Mouse (Mus musculus): ENCODE results near the gene Fggy.

DNA sequence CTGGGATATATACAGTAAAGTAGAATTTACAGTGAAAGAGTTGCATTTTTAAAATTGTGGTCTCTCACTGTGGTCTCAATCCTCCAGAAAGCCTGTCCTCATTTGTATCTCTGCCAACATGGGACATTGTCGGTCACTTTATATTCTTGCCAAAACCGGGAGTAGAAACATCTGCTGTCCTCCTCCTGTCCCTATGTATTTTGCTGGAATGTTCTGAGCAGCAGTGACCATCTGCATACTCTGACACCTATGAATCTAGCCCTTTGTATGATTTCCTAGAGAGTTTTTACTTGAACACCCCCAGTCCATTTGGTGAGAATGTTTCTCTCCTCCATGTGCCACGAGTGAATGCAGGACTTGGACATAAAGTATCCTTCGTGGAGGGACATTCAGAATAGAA, 318.6 kb downstream of the Fggy start:
- no peak for TF ChIP-seq CTCF (IDR thresholded peaks at IDR 0.05 in 2 of 3, conservative IDR thresholded peaks at IDR 0.05 in 1 of 3; ENCODE audit: control insufficient read depth in 1 of 3, insufficient read depth in 1 of 3, low read depth in 2 of 3, low read length in 3 of 3, poor library complexity in 1 of 3, severe bottlenecking in 1 of 3)
- TF ChIP-seq ETS1 (IDR thresholded peaks at IDR 0.05; ENCODE audit: low read depth, low read length), result no peak
- TF ChIP-seq ZC3H11A (IDR thresholded peaks at IDR 0.05; ENCODE audit: low read depth, low read length), result no peak
- TF ChIP-seq POLR2A (IDR thresholded peaks at IDR 0.05; ENCODE audit: control insufficient read depth in 1 of 2, insufficient read depth in 1 of 2, low read depth in 1 of 2, low read length in 2 of 2, poor library complexity in 1 of 2), result no peak
- no peak for TF ChIP-seq RAD21 (IDR thresholded peaks at IDR 0.05; ENCODE audit: low read depth, low read length)
- TF ChIP-seq RCOR1 (IDR thresholded peaks at IDR 0.05; ENCODE audit: low read depth, low read length), result no peak
